Mouse (Mus musculus): ENCODE measurements around the gene Clec11a. TPM values are rescaled to one million over a fixed set of nuclear protein-coding genes. Genes with fewer than 3 reads are reported as not detected.

The Clec11a gene
- total and polyA plus RNA-seq, 3 experiments, result 0.33 to 0.39 TPM; not detected in 1

DNA sequence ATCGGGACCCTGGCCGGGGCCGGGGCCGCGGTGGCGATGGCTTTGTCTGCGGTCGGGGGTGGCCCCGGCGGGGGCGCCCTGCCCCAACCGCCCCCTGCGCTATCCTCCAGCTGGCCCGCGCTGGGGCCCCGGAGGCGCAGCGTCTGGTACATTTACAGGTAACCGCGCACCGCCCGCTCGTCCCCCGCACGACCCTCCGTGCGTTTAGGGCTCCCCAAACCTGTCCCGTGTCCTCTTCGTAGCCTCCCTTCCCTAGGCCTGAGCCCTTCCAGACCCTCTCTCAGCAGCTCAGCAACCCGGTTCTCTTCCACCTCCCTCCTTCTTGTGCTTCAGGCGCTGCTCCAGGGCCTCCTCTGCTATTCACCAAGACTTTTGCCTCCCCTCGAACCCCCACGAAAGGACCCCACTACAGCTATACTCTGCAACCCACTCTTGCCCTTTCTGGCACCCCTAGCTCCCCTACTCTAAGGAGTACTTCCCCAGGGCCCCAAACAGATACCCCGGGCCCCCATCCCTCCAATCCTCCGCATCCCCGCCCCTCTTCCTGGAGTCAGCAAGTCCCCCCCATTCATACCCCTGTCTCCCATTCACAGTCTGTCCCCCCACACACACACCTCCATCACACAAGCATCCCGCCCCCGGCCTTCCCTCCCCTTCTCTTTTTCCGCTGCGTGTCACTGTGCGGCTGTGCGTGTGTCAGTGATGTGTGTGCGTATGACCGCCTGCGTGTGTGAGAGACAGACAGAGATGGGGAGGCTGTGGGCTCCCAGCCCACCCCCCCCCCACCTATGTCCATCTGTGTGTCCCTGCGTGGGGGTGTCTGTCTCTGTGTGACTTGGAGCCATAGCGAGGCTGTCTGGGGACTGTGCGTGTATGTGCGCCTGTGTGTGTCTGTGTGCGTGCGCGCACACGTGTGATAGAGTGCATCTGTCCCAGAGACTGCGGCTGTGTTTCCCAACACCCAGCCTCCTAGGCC, 29.6 kb upstream of the Clec11a start:
- TF ChIP-seq UBTF (IDR thresholded peaks at IDR 0.05; ENCODE audit: borderline replicate concordance, insufficient read depth, low read depth, low read length), result no peak
- no peak for TF ChIP-seq USF1 (IDR thresholded peaks at IDR 0.05; ENCODE audit: low read depth, low read length)
- no peak for TF ChIP-seq MAFK (IDR thresholded peaks at IDR 0.05; ENCODE audit: borderline replicate concordance, low read depth, low read length)
- TF ChIP-seq MYC (IDR thresholded peaks at IDR 0.05; ENCODE audit: low read depth, low read length), result no peak
- TF ChIP-seq MAZ (IDR thresholded peaks at IDR 0.05; ENCODE audit: low read depth, low read length), result no peak
- TF ChIP-seq ETS1 (IDR thresholded peaks at IDR 0.05; ENCODE audit: low read depth, low read length), result no peak
- TF ChIP-seq TBP (IDR thresholded peaks at IDR 0.05; ENCODE audit: low read depth, low read length), result no peak
- TF ChIP-seq POLR2AphosphoS5 (IDR thresholded peaks at IDR 0.05; ENCODE audit: borderline replicate concordance, low read depth, low read length), result no peak
- TF ChIP-seq BHLHE40 (IDR thresholded peaks at IDR 0.05; ENCODE audit: borderline replicate concordance, low read depth, low read length), result no peak
- TF ChIP-seq GATA1 (IDR thresholded peaks at IDR 0.05; ENCODE audit: low read depth, low read length), result no peak
- TF ChIP-seq NRF1 (IDR thresholded peaks at IDR 0.05; ENCODE audit: insufficient read depth, low read depth, low read length, poor library complexity, severe bottlenecking), result no peak
- TF ChIP-seq SIN3A (IDR thresholded peaks at IDR 0.05; ENCODE audit: low read length), result no peak
- no peak for TF ChIP-seq POLR2AphosphoS2 (IDR thresholded peaks at IDR 0.05; ENCODE audit: low read length)
- Histone ChIP-seq H3K27ac (ENCODE audit: control insufficient read depth, low read depth, low read length) (no peak overlapping the region), H3K27me3 (ENCODE audit: control insufficient read depth in 1 of 2, insufficient read depth in 2 of 2, low read length in 2 of 2) (no peaks in the 10 kb centered on the region), H3K9ac (ENCODE audit: control insufficient read depth, low read depth, low read length, poor library complexity, severe bottlenecking) (no peak overlapping the region), H3K4me1 (ENCODE audit: control insufficient read depth in 1 of 2, insufficient read depth in 2 of 2, low read length in 2 of 2) (peaks cover 2% of the 10 kb centered on the region in 2 experiments; a peak in 2 of 4 replicates), H3K79me2 (ENCODE audit: control insufficient read depth, insufficient read depth, low read length, poor library complexity) (no peaks in the 10 kb centered on the region), H3K36me3 (ENCODE audit: control insufficient read depth in 1 of 2, insufficient read depth in 2 of 2, low read length in 2 of 2) (peaks cover 0 to 2% of the 10 kb centered on the region in 2 experiments; a peak in 1 of 4 replicates), H3K4me3 (ENCODE audit: control insufficient read depth in 1 of 2, insufficient read depth in 1 of 2, low read depth in 2 of 2, low read length in 2 of 2) (no peak overlapping the region), H3K9me3 (replicated peaks; ENCODE audit: insufficient read depth, low read length) (no peaks in the 10 kb centered on the region)
- no peak for DNase-seq (ENCODE audit: low read depth, low spot score)

DNA sequence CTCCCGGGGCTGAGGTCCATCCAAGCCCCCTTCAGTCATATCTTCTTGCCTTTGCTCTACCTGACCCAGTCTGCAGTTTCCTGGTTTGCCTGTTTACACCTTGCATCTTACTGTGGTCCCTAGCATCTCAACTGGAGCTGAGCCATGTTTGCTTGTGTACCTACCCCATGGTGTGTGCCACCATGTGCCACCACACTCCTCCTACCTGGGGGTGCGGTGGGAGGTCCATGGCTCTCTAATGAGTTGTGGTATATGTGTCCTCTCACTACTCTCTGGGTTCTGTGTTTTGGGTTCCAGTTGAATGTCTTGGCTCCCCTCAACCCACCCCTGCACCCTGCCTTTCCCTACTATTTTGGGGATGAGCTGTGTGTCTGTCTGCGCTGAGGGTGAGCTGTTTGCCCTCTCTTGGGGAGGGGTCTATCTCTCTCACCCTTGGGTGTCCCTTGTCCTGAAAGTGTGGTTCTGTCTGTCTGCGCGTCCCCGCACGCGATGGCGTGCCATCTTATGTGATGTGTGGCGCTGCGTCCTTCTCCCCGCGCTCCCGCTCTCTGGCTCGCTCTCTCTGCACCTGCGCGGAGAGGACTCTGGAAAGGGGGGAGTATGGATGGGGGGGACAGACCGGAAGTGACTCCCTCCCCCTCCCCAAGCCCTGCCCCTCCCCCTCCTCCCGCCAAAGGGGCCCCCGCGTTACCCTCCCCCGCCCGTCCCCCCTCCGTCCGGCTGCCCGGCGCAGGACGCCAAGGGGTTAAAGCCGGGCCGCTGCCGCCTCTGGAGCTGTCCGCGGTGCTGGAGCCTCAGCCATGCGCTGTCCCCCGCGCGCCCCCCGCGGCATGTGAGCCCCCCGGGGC, 28.6 kb upstream of the Clec11a start:
- no peaks in the 10 kb centered on the region for H3K4me1 ChIP-seq (ENCODE audit: control insufficient read depth in 1 of 2, insufficient read depth in 2 of 2, low read length in 2 of 2)
- H3K9ac ChIP-seq (ENCODE audit: control insufficient read depth, low read depth, low read length, poor library complexity, severe bottlenecking), result no peak overlapping the region
- H3K27me3 ChIP-seq (ENCODE audit: control insufficient read depth in 1 of 2, insufficient read depth in 2 of 2, low read length in 2 of 2), result no peaks in the 10 kb centered on the region
- no peak for DNase-seq (ENCODE audit: low read depth, low spot score)
- H3K9me3 ChIP-seq (replicated peaks; ENCODE audit: insufficient read depth, low read length), result no peaks in the 10 kb centered on the region
- no peaks in the 10 kb centered on the region for H3K79me2 ChIP-seq (ENCODE audit: control insufficient read depth, insufficient read depth, low read length, poor library complexity)
- TF ChIP-seq SMC3 (IDR thresholded peaks at IDR 0.05; ENCODE audit: low read depth, low read length), result no peak
- TF ChIP-seq POLR2A (IDR thresholded peaks at IDR 0.05; ENCODE audit: control insufficient read depth in 1 of 2, insufficient read depth in 1 of 2, low read depth in 1 of 2, low read length in 2 of 2, poor library complexity in 1 of 2), result no peak
- TF ChIP-seq RAD21 (IDR thresholded peaks at IDR 0.05; ENCODE audit: low read depth, low read length), result no peak
- TF ChIP-seq TBP (IDR thresholded peaks at IDR 0.05; ENCODE audit: low read depth, low read length), result no peak
- TF ChIP-seq POLR2AphosphoS2 (IDR thresholded peaks at IDR 0.05; ENCODE audit: low read length), result no peak
- H3K36me3 ChIP-seq (ENCODE audit: control insufficient read depth in 1 of 2, insufficient read depth in 2 of 2, low read length in 2 of 2), result no peaks in the 10 kb centered on the region
- H3K27ac ChIP-seq (ENCODE audit: control insufficient read depth, low read depth, low read length), result no peak overlapping the region
- H3K4me3 ChIP-seq (ENCODE audit: control insufficient read depth in 1 of 2, insufficient read depth in 1 of 2, low read depth in 2 of 2, low read length in 2 of 2), result no peak overlapping the region

All from MEL (cell line).